Mouse (Mus musculus) thymus, adult 18-20 months (tissue): ENCODE results near the gene Bcas1.
A peak's percentile ranks its signal among the peaks of the same experiment; 100 is the strongest.
"Not testable (repeated sequence)": the region's sequence is repeated elsewhere in the genome, so short reads cannot be mapped to it uniquely, and the experiment has no call there.

Source experiments
- DNase-seq, 2 experiments: peaks; one replicate each; pipeline ENCODE4 v3.0.0; 2022; ENCODE audit warnings: mixed read lengths in 2 of 2

The Bcas1 gene

DNA sequence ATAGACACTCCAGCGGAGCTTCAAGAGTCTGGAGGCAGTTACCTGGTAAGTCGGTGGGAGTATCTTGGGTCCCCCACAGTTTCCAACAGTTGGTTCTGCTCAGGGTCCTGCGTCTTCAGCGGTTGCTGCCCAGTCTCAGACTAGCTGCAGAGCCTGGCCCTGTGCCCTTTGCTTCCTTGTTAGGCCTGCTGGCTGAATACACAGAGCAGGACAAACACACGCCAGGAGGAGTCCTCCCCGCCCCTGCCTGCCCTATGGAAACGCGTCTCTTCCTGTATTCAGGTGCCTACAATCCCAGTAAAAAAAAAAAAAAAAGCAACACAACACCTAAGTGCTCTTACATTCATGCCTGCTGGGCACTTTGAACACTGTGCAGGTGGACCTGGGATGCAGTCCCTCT lies at the start of gene Bcas1:
Bcas1 (minus strand) TSS at position 142 of the 400 bp plus-strand sequence.
- DNase-seq, result no peak

DNA sequence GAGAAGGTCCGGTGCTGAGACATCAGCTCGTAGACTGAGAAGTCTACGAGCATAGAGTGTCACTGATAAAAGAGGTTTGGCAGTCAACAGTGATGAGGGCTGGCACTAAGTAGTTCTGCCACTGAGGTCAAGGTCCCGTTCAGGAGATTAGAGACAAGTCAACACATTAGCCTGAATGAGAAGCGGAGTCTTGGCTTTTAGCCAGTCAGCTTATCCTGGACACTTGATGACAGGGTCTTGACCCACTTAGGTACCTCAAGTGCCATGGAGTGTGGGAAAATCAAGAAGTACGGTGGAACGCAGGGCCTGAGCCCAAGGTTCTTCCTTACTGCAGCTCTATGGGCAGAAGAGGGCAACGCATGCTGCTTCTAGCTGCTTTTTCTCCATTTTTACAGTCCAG lies 49.0 kb upstream of the Bcas1 start:
- no peak for DNase-seq

DNA sequence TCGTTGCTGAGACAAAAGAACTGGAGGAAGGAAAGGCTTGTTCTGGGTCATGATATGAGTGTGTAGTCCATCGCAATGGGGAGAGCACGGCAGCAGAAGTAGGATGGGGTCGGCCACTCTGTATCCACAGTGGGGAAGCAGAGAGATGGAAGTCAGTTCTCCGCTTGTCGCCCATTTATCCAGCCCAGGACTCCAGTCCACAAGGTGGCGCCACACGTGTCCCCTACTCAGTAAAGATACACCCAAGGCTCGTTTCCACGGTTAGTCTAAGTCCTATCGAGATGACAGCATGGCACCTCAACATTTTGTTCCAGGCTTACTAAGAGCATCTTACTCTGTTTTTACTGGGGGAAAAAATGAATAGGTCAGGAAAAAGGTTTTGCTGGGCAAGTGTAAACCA lies 48.6 kb upstream of the Bcas1 start:
- no peak for DNase-seq

DNA sequence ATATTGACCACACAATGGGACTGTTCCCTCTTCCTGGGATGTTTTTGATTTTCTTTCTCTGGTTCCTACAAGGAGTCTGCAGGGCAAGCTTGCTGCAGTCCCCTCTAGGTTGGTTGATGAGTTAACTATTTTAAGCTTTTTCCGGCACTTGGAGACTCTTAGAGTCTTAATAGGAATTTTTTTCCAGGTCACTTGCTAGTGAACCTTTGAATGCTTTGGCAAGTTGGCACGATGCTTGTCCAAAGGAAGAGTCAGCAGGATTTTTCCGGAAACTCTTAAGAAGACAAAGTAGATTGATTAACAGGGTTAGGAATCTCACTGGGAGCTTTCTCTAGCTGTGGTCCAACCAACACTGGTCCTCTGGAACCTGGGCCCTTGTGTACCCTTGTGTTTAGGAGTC lies 47.5 kb upstream of the Bcas1 start:
- no peak for DNase-seq

DNA sequence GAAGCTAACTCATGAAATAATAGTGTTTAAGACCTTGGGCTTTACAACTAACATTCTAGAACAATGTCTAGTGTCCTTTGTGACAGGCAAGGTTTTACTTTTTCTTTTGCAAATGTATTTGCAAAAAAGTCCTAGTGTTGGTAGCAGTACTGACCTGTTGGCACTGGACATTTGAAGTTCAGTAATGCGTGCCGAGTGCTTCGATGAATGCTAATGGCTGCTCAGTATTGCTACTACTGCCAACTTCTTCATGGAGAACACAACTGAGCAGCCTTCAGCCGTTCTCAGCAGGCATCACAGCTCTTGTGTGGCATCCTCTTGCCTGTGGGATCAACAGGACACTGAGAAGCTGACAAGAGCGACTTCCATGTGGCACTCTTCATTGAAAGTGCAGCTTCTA lies 46.5 kb upstream of the Bcas1 start:
- DNase-seq, result no peak

DNA sequence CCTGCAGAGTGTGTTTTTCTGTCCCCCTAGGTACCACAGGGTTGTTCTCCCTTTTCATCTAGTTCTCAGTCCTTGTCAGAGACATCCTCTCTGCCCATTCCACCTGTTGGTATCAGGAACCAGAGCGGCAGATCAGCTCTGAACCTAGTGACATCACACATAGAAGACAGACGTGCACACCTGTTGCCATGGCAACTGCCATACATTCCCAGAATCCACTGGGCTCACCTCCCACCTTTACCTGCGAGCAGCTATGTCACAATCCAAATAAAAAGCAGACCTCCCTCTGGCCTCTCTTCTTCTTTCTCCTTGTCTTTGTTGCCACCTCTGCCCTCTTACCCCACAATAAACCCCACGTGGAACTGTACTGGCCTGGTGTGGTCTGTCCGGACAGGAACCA lies 42.9 kb upstream of the Bcas1 start:
- no peak for DNase-seq

DNA sequence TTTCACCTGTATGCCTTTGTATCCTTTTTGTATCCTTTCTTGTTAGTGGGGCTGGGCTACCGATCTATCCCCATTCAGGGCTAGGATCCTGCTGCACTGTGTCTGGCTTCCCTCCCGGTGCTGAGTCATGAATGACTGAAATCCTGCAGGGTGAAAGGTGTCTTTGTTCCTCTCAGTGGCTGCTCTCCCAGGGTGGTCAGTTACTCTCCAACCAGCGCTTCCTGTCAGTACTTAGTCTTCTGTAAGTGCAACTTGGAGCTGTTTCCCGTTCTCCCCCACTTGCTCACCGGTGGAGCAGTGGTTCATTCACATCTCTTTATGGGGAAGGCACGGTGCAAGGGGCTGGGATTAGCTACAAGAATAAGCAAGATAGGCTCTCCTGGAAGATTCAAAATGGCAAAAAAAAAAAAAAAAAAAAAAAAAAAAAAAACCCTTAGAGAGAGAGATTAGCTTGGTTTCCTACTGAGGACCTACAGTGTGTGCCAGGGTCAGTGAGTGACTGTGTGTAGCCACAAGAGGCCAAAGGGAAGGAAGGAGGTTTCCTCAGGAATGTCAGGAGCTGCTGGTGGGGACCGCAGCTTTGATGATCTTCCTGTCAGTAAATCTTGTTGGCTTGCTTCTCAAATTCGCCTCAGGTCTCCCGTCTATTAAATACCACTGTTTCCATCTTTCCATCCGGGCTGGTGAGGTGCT lies 42.1 kb upstream of the Bcas1 start:
- no peak for DNase-seq

DNA sequence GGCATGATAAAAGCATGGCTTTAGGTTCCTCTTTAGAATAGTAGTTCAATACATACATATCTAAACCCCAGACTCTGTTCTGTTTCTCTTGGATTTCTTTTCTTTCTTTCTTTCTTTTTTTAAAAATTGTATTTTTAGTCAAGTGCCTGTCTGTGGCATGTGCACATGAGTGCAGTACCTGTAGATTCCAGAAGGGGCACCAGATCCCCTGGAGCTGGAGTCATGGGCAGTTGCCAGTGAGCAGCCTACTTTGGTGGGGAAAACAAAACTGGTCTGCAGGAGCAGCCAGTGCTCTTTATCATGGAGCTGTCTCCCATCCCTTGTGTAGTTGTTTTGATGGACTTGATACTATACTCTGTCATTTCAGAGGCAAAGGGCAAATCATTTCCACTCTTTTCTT lies 40.4 kb upstream of the Bcas1 start:
- DNase-seq, result no peak

DNA sequence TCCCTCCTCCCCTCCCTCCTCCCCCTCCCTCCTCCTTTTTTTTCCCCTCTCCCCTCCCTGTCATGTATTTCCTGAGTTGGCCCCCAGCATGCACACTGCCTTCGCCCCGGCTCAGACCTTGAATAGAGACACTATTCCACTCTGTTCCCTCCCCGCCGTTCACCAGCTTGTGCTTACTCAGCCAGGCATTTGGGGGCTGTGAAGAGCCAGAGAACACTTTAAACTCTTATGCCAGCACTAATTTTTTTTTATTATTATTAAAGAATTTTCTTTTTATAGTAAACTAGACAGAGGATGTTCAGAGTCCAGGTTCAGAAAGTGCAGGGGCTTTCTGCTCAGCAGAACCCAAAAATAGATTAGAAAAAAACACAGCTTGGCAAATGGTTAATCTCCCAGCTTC lies 37.2 kb upstream of the Bcas1 start:
- DNase-seq, result no peak

DNA sequence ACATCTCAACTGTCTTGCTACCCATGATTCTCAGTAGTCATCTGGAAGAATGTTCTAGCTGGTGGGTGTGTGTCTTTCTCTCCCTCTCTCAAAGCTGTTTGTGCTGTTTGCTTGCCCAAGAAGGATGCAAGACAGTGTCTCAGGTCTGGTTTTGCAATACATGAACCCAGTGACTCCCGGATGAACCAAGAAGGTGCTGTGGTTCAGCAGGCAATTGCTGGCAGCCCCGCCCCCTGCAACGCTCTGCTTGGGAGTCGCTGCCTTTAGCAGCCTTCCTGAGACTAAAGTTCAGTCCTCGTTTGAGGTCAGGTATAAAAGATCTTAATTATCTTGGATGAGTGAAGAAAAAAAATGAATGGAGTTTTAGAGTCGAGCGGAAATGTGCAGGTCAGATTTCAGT lies 34.0 kb upstream of the Bcas1 start:
- no peak for DNase-seq

DNA sequence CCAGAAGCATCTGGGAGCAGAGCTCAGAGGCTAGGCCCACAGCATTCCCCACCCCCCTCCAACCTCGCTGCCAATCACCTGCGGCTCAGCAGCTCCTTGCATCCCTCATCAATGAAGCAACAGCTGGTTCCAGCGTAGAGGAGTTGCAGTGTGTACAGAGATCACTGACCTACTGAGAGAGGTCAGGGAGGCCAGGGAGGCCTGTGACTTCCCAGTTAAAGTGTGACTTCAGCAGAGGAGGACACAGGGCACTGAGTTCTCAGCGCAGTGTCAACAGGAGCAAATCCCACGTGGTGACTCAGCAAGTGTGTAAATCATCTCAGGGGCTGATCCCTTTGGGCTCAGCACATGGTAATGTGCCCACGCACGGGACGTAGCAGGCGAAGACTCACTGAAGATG lies 32.2 kb upstream of the Bcas1 start:
- no peak for DNase-seq

DNA sequence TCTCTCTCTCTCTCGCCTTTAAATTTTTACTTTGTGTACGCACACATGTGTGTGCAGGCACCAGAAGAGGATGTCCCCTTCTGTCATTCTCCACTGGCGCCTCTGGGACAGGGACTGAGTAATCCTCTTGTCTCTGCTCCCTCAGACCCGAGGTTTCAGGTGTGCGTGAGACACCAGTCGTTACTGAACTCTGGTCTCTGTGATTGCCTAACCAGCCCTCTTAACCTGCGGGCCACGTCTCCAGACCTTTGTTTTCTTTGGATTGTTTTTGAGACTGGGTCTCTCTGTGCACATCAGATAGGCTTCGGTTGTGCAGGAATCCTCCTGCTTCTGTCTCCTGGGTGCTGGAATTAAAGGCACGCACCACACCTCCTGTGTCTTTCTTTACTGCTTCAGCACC lies 31.5 kb upstream of the Bcas1 start:
- no peak for DNase-seq

DNA sequence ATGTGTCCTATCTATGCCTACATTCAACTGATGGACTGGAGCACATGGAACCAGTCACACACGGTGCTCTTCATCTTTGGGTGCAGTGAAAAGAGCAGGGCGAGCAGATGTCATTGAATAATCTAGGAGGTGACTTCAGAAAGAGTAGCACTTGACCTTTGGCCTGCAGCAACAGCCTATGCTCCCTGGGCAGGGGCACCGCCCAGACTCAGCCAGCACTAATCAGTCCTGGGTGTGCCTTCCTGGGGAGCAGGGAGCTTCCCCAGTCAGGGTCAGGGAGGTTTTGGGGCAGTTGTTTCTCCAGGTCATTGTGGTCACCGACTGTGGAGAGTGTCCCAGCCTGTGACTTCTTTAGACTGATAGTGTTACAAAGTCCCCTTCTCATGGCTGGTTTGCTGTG lies 26.2 kb upstream of the Bcas1 start:
- DNase-seq, result not testable (repeated sequence)

DNA sequence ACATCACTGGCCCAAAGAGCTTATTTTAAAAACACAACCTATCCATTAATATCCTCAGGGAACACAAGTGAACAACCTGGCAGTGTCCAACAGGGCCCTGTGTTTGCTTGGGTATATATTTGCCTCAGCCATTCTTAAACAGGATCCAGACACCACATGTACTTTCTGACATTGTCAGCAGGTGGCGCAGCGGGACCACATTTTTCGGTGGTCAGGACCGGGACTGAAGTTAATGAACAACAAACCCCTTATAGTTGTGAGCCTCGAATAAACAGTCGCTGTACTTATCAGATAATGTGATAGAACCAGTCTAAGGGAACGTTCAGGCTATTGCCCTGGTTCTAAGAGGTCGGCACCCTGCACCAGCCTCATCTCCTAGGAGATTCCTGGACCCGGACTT lies 23.3 kb upstream of the Bcas1 start:
- DNase-seq, result peak; percentile 12 to 15

DNA sequence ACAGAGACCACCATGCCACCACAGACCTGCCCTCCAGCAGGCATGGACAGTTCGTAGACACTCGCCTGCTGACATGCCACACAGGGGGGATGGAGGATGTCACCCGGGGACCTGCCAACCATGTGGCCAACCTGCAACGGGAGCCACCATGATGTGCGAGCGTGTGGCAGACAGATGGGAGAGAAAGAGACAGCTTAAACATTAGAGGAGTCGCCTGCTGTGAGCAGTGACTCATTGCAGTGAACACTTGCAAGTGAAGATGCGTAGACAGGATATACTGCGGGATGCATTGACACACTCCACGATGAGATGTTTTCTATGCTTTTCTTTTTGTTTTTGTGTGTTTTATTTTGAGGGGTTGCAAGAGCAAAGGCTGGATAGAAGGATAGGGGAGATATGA lies 20.0 kb upstream of the Bcas1 start:
- no peak for DNase-seq

DNA sequence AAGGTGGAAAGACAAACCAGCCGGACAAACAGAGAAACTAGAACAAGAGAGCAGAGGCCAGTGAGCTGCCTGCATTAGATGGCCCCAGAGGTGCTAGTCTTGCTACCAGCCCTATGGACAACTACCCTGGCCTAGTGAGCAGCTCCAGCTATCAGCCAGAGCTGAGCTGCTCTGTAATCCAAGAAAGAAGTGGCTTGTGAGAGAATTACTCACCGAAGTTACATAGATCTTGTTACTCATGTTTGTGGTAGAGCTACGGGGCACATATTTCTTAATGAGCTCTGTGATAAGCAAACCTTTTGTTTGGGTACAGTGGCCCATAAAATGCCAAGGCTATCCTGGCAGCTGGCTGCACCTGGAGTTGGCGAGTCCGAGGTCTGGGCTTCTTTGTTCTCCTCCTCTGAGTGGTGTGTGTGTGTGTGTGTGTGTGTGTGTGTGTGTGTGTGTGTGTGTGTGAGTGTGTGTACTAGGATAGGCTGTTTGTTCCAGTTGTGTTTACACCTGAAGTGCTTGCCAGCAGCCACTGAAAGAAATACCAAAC lies 19.3 kb upstream of the Bcas1 start:
- no peak for DNase-seq

DNA sequence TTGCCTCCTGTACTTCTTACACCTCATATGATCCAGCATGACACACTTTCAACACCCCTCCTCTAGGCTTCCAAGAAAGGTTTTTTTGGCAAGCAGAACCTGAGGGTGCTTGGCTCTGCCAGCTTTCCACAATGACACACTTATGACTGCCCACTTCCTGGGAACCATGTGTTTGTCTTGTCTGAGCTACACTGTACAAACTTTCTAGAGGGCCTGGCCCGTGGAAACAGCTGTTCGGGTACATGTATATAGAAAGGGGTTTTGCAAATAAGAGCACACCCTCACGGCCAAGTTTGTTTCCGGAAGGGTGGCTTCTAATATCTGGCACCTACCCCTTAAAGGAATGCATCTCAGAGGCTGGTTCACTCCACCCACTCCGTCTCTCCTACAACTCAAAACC lies 18.2 kb upstream of the Bcas1 start:
- DNase-seq, result no peak

DNA sequence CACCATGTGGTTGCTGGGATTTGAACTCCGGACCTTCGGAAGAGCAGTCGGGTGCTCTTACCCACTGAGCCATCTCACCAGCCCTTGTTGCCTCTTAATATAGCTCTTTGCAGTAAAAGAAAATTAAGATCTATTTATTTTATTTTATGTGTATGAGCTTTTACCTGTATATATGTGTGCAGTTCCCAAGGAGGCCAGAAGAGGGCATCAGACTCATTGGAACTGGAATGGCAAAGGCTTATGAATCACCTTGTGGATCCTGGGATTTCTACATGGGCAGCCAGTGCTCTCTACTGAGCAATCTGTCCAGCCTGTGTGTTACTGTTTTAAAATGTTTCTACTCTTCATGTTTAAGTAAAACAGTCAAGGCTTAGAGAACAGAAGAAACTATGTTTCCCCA lies 14.9 kb upstream of the Bcas1 start:
- no peak for DNase-seq

DNA sequence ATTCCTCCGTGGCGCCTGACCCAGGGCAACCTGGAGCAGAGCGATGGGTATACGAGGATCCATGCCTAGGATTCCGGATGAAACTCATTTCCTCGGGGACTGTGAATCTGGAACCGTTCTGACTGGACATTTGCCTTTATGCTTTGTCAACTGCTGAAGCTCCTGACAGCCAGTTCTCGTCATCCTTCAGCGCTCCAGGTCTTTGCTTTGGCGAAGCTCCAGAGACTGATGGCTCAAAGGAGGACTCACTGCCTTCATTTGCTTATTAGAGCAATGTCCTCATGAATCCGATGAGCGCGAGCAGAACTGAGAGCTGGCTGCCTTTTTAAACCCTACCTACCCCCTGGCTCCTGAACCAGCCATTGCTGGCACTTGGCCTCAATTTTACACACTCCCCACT lies 11.1 kb upstream of the Bcas1 start:
- no peak for DNase-seq

DNA sequence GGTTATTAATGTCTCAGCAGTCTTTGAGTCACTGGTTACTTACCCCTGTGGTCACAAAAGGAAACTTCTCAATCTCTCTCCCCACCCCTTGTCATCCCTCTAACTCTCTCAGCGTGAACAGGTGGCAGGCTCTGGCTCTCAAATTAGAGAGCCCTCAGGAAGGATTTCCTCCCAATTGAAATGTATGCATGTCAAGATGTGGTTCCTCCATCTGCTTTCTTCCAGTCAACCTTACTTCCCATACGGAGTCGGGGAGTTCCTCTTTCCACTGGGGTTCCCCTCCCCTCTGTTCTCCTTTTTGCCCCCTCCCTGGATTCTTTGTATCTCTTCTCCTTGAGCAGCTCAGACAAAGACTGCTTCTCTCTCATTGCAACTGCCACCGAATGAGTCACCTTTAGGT lies 8.6 kb upstream of the Bcas1 start:
- no peak for DNase-seq

DNA sequence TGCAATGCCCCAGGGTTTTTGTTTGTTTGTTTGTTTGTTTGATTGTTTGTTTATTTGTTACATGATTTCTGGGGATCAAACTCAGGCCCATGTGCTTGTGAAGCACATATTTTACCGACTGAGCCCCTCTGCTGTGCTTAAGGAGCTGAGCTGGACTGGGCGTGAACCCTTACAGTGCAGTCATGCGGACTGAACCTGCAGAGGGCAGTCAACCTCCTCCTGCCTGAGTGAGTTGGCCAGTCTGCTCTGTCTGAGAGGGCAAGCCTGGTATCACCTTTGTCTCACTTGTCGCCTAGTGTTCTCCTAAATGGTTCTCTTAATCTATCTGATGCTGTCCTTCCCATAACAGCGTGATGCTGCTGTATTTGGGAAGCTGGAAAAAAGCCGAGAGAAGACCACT lies 4.5 kb upstream of the Bcas1 start:
- DNase-seq, result no peak

DNA sequence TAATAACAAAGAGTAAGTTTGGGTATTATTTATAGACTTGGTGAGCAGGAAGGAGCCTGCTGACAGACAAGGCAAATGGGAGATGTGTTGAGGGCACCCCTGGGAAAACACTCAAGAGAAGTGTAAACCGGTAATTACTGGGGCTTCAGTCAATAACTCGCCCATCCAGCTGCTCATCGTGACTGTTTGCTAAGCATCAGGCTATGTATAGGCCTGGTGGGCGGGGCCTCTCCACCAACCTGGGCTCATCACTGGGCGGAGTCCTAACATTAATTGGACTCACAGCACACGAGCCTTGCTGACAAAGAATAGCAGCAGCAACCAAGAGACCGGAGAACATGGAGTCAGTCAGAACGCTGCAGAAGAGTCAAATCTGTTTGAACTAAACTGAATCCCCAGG lies 1.3 kb upstream of the Bcas1 start:
- DNase-seq, result no peak

DNA sequence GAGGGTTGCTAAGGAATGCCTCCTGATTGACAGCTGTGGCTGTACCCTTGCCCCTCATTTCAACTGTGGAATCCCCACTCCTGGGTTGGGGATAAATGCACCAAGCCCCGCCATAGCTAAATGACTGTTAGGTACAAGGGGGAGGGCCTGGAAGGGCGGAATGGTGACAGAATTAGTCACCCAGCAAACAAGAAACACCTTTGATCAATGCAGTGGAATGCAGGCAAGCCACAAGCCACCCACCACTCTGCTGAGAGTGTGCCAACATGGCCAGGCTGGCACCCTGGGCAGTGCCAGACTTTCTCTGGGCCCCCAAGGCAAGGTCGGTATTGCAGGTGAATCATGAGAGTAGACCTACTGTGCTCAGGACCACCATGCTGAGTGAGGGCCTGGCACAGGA lies 3.5 kb downstream of the Bcas1 start:
- DNase-seq, result no peak

DNA sequence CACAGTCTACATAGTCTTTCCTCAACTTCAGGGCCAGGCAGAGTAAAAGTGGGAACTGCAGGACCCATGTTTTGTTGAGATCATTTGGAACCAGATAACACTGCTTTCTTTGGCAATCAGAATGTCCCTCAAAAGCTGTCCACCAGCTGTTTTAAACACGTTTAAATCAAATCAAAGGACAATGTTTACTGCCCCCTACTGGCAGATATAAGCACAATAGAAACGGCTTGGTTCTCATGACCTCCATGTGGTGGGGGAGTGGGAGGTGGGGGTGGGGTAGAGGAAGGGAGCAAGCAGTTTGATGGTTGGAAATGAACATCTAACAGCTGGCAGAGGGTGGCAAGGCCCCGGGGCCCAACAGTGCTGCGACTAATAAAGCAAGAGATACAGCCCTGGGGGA lies 5.7 kb downstream of the Bcas1 start:
- no peak for DNase-seq

DNA sequence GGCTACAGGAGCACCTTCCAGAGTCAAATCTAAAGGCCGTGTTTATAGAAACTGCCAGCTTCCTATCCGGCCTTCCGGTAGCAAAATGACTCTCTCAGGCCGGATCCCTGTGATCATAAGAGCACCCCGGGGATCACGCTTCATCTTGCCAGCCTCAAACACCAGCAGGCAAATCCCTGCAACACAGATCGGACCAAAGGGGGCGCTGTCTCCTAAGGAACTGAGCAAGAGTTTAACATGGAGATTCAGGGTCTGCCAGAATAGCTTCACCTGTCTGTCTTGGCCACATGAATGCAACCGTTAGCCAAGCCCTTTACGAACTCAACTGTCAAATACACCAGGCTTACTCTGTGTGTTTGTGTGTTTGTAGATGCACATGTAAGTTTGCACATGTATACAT lies 8.9 kb downstream of the Bcas1 start:
- DNase-seq, result no peak
